Mouse (Mus musculus) hindbrain, embryonic 11.5 days (tissue): ENCODE results near the gene Tmtc4. TPM values are rescaled to one million over a fixed set of nuclear protein-coding genes. Genes with fewer than 3 reads are reported as not detected.
A peak's percentile ranks its signal among the peaks of the same experiment; 100 is the strongest.

Experiments used
- ATAC-seq: fragments of 200-750 bp; cut with Nextera tagmentation; 2 replicates; pipeline ENCODE4 v1.8.0; 2017; ENCODE audit warnings: mild to moderate bottlenecking, moderate TSS enrichment, moderate library complexity; ENCODE audit not compliant: low FRiP score
- DNase-seq: peaks from one replicate; pipeline ENCODE4 v3.0.0-alpha.2; 2015; ENCODE audit warnings: low spot score
- H3K27ac ChIP-seq: fragments of 300-500 bp; sonication (generic); 2 replicates; pipeline ENCODE4 v1.5.1; 2014; ENCODE audit warnings: mild to moderate bottlenecking, low read depth, low read length
- H3K27me3 ChIP-seq: fragments of 300-500 bp; sonication (generic); 2 replicates; pipeline ENCODE4 v1.6.1; 2014; ENCODE audit warnings: mild to moderate bottlenecking, low read length, moderate library complexity, mixed read lengths; ENCODE audit not compliant: control insufficient read depth, insufficient read depth
- H3K36me3 ChIP-seq: fragments of 300-500 bp; sonication (generic); 2 replicates; pipeline ENCODE4 v1.6.1; 2014; ENCODE audit warnings: mild to moderate bottlenecking, low read length, moderate library complexity, mixed read lengths; ENCODE audit not compliant: control insufficient read depth, insufficient read depth
- H3K4me1 ChIP-seq: fragments of 300-500 bp; sonication (generic); replicated peaks from 2 replicates; pipeline ENCODE4 v1.6.1; 2014; ENCODE audit warnings: low read length, mixed read lengths; ENCODE audit not compliant: control insufficient read depth, insufficient read depth
- H3K4me2 ChIP-seq: fragments of 300-500 bp; sonication (generic); replicated peaks from 2 replicates; pipeline ENCODE4 v1.6.1; 2014; ENCODE audit warnings: mild to moderate bottlenecking, low read depth, low read length
- H3K4me3 ChIP-seq: fragments of 300-500 bp; sonication (generic); 2 replicates; pipeline ENCODE4 v1.5.1; 2014; ENCODE audit warnings: low read depth, low read length
- H3K9ac ChIP-seq: fragments of 300-500 bp; sonication (generic); 2 replicates; pipeline ENCODE4 v1.6.1; 2014; ENCODE audit warnings: low read depth, low read length
- H3K9me3 ChIP-seq: fragments of 300-500 bp; sonication (generic); 2 replicates; pipeline ENCODE4 v1.6.1; 2016; ENCODE audit warnings: low read length; ENCODE audit not compliant: control insufficient read depth
- WGBS: fragments of 180-500 bp; shearing (Covaris S2); extraction: QIAGEN DNeasy Blood & Tissue Kit; methylation state at CpG from one replicate; pipeline ENCODE4 v1.1.7; 2014; 5-methylcytosine and 5-hydroxymethylcytosine counted together
- polyA plus RNA-seq: library from polyadenylated mRNA; unstranded; fragments of >200 nt; fragmentation: Nextera tagmentation; extraction: Ambion mirVana; gene quantifications from 2 replicates; pipeline ENCODE4 v1.2.1, GENCODE M21; 2014

The Tmtc4 gene
- 40.0 and 43.5 TPM in 2 replicates for polyA plus RNA-seq

- Histone ChIP-seq H3K36me3 (no peaks in the 10 kb centered on the region), H3K9me3 (no peaks in the 10 kb centered on the region), H3K4me3 (peak within 1 kb of the TSS; percentile 87), H3K4me2 (peak within 1 kb of the TSS; percentile 85), H3K9ac (peak within 1 kb of the TSS; percentile 82), H3K4me1 (peaks cover 7% of the 10 kb centered on the region), H3K27ac (peak within 1 kb of the TSS; percentile 88), H3K27me3 (no peaks in the 10 kb centered on the region)
- ATAC-seq (peak; percentile 99), DNase-seq (peak; percentile 95)
- WGBS = 1% methylated on average over 49 of the region's 54 CpGs
These were observed at the start of gene Tmtc4 for GRCm38 (mm10) chr14:122983226-122984215. Tmtc4 (minus strand) TSS chr14:122984035.

DNA sequence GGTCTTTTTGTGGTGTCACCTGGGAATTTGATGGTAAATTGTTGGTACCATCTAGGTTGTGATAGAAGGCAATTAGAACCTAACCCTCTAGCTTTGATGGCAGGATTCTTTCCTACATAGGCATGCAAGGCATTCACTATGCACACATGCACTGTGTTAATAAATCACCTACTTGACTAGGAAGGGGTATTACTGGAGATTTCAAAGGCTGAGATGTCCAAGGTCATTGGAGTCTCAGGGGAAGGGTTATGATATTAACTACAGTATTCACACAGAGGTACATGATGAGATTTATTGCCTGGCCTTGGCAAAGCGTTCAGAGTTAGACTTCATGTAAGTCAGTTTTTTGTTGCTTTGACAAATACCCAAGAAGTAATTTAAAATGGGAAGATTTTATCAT is 48.6 kb upstream of the Tmtc4 start:
- DNase-seq (no peak), ATAC-seq (no peak)
- WGBS = 84% methylated on average over 1 of the region's 1 CpGs
- Histone ChIP-seq H3K9ac (no peak overlapping the region), H3K4me3 (no peak overlapping the region), H3K36me3 (no peaks in the 10 kb centered on the region), H3K27ac (no peak overlapping the region), H3K4me2 (no peak overlapping the region), H3K27me3 (no peaks in the 10 kb centered on the region), H3K4me1 (no peaks in the 10 kb centered on the region), H3K9me3 (no peaks in the 10 kb centered on the region)

DNA sequence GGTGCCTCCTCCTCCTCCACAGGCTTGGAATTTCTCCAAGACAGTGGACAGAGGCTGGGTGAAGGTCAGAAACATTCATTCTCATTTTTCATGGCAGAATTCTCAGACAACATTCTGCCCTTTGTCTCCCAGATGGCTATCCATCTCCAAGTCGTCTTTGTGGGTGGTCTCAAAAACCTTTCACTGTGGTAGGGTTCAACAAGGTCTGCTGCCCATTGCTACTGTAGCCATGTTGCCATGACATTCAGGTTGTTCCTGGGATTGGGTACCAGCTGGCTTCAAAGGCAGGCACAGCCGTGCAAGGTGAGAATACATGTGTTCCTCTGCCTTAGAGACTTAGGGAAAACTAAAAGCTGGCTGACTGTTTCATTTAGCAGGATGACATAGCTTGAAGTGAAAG is 44.0 kb upstream of the Tmtc4 start:
- H3K4me3 ChIP-seq = no peak overlapping the region
- no peak overlapping the region for H3K4me2 ChIP-seq
- H3K27me3 ChIP-seq = no peaks in the 10 kb centered on the region
- H3K9me3 ChIP-seq = no peaks in the 10 kb centered on the region
- no peaks in the 10 kb centered on the region for H3K36me3 ChIP-seq
- H3K9ac ChIP-seq = no peak overlapping the region
- no peak overlapping the region for H3K27ac ChIP-seq
- H3K4me1 ChIP-seq = no peaks in the 10 kb centered on the region
- WGBS = 45% methylated on average over 2 of the region's 2 CpGs
- no peak for ATAC-seq
- peak; percentile 8 for DNase-seq

DNA sequence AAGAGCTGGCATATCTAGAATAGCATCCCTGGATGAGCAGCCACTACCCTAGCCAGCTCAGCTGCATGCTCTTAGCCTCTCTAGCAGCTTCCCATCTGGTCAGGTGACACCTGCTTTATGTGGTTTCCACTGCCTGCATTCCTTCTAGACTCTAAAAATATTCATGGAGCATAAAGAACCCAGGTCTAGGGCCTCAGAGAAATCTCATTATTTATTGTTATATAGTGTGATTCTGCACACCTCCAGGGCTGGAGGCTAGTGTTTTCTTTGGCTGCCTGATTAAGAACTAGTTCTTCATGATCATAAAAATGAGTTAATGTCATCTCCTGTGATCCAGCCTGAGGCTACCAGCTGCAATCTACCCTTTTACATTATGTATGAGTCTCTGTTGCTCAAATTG is 39.1 kb upstream of the Tmtc4 start:
- H3K4me1 ChIP-seq = no peaks in the 10 kb centered on the region
- no peak overlapping the region for H3K4me2 ChIP-seq
- no peak overlapping the region for H3K4me3 ChIP-seq
- no peak overlapping the region for H3K9ac ChIP-seq
- no peak overlapping the region for H3K27ac ChIP-seq
- DNase-seq = no peak
- H3K27me3 ChIP-seq = no peaks in the 10 kb centered on the region
- H3K36me3 ChIP-seq = no peaks in the 10 kb centered on the region
- no peaks in the 10 kb centered on the region for H3K9me3 ChIP-seq
- ATAC-seq = no peak

DNA sequence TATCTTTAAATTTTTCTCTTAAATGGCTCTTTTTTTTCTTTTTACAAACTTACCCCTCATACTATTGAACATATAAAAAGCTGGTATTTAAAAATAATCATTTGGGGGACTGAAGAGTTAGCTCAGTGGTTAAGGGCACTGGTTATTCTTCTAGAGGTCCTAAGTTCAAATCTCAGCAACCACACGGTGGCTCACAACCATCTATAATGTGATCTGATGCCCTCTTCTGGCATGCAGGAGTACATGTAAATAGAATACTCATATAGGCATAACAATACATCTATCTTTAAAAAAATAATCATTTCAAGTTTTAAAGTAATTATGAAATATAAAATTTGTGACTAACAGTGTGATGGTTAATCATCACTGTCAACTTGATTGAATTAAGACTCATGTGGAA is 32.5 kb upstream of the Tmtc4 start:
- DNase-seq (no peak), ATAC-seq (no peak)
- no peak overlapping the region for H3K9ac ChIP-seq
- no peak overlapping the region for H3K27ac ChIP-seq
- no peak overlapping the region for H3K4me3 ChIP-seq
- 83% methylated on average over 1 of the region's 1 CpGs for WGBS
- H3K36me3 ChIP-seq = no peaks in the 10 kb centered on the region
- no peaks in the 10 kb centered on the region for H3K4me1 ChIP-seq
- H3K27me3 ChIP-seq = no peaks in the 10 kb centered on the region
- H3K4me2 ChIP-seq = no peak overlapping the region
- no peaks in the 10 kb centered on the region for H3K9me3 ChIP-seq

DNA sequence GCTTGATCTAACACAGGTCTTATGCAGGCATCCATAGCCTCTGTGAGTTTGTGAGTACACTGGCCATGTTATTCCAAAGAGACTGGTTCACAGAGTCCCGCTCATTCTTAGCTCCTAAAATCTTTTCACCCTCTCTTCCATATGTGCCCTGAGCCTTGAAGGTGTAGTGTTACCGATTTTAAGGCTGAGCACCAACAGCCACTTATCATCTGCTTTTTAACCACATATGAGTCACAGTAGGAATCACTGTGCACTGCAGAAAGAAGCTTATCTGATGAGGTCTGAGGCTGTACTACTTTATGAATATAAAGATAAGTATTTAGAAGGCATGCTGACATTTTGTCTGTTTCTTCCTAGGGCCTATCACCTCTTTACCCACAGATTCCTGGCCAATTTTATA is 31.9 kb upstream of the Tmtc4 start:
- Histone ChIP-seq H3K27ac (no peak overlapping the region), H3K4me3 (no peak overlapping the region), H3K4me2 (no peak overlapping the region), H3K36me3 (no peaks in the 10 kb centered on the region), H3K27me3 (no peaks in the 10 kb centered on the region), H3K4me1 (no peaks in the 10 kb centered on the region), H3K9me3 (no peaks in the 10 kb centered on the region), H3K9ac (no peak overlapping the region)
- 87% methylated on average over 2 of the region's 2 CpGs for WGBS
- ATAC-seq (no peak), DNase-seq (no peak)

DNA sequence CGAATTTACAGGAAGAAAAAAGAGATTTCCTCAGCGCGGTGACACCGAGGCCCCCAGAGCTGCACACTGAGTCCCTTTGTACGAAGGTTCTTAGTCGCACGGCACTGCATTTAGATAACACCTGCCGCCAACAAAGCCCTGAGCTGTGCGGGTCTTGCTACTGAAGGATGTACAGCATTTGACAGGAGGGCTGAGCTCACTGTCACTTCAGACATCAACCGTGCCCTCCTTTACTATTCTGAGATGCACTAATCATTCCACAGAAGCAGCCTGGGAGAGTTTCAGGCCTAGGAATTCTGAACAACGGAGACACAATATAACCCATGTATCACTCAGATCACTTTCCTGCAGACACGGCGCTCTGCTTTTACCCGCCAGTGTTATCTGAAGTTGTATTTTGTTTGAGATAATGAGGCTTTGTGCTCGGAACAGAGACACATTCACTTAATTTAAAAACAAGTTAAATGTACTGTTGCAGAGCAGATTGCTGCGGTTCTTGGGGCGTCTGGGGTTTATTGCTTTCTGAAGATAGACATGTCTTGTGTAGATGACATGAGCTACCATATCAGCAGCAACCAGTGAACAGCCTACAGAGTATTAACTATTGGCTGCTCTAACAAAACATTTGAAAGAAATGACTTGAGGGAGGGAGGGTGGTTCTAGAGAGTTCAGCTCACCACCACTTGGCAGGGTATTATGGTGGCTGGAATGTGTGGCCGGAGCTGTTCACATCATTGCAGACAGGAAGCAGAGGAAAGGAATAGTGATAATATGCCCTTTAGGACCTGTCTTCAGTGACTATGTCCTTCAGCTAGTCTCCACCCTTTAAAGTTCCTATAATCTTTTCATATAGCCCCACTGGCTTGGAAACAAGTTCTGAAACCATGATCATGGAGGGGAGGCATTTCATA is 25.5 kb upstream of the Tmtc4 start:
- Histone ChIP-seq H3K4me2 (no peak overlapping the region), H3K4me3 (no peak overlapping the region), H3K36me3 (no peaks in the 10 kb centered on the region), H3K9ac (no peak overlapping the region), H3K4me1 (no peaks in the 10 kb centered on the region), H3K27ac (no peak overlapping the region), H3K27me3 (no peaks in the 10 kb centered on the region), H3K9me3 (no peaks in the 10 kb centered on the region)
- WGBS = 71% methylated on average over 18 of the region's 18 CpGs
- DNase-seq (no peak), ATAC-seq (peak; percentile 72)

GRCm38 (mm10) chr14:123008672-123009071 is 24.8 kb upstream of the Tmtc4 start:
- 83% methylated on average over 2 of the region's 2 CpGs for WGBS
- Histone ChIP-seq H3K9me3 (no peaks in the 10 kb centered on the region), H3K9ac (no peak overlapping the region), H3K36me3 (no peaks in the 10 kb centered on the region), H3K27ac (no peak overlapping the region), H3K4me2 (no peak overlapping the region), H3K4me3 (no peak overlapping the region), H3K4me1 (no peaks in the 10 kb centered on the region), H3K27me3 (no peaks in the 10 kb centered on the region)
- ATAC-seq (peak; percentile 45; the same call in 1 of the 2 replicates), DNase-seq (no peak)
